Mouse (Mus musculus): ENCODE data around the gene Slc23a2. TPM values are rescaled to one million over a fixed set of nuclear protein-coding genes. Genes with fewer than 3 reads are reported as not detected.

Slc23a2 gene
- polyA plus RNA-seq, 1 experiment from 2014 or later = 11.1 TPM

GRCm38 (mm10) chr2:132079139-132079538, 65.8 kb downstream of the Slc23a2 start:
- Histone ChIP-seq H3K36me3 (ENCODE audit: control insufficient read depth, insufficient read depth, low read length) (peaks cover 6% of the 10 kb centered on the region; the same call in 1 of the 2 replicates), H3K4me3 (ENCODE audit: low read length) (no peak overlapping the region), H3K27me3 (ENCODE audit: control insufficient read depth, insufficient read depth, low read depth, low read length) (no peaks in the 10 kb centered on the region), H3K9ac (ENCODE audit: low read length) (no peak overlapping the region), H3K4me1 (replicated peaks; ENCODE audit: control insufficient read depth, insufficient read depth, low read length) (no peaks in the 10 kb centered on the region), H3K27ac (ENCODE audit: low read length) (no peak overlapping the region), H3K4me2 (ENCODE audit: low read depth, low read length) (no peak overlapping the region), H3K9me3 (ENCODE audit: control insufficient read depth, low read length) (no peaks in the 10 kb centered on the region)
- WGBS = 75% methylated on average over 5 of the region's 5 CpGs
- no peak for ATAC-seq (ENCODE audit: low read depth)

GRCm38 (mm10) chr2:132073052-132073451, 71.9 kb downstream of the Slc23a2 start:
- H3K27me3 ChIP-seq (ENCODE audit: control insufficient read depth, insufficient read depth, low read depth, low read length) = no peaks in the 10 kb centered on the region
- no peak overlapping the region for H3K27ac ChIP-seq (ENCODE audit: low read length)
- H3K4me1 ChIP-seq (replicated peaks; ENCODE audit: control insufficient read depth, insufficient read depth, low read length) = no peaks in the 10 kb centered on the region
- H3K36me3 ChIP-seq (ENCODE audit: control insufficient read depth, insufficient read depth, low read length) = peaks cover 6% of the 10 kb centered on the region; the same call in 1 of the 2 replicates
- 64% methylated on average over 3 of the region's 3 CpGs for WGBS
- no peak for ATAC-seq (ENCODE audit: low read depth)
- H3K9ac ChIP-seq (ENCODE audit: low read length) = no peak overlapping the region
- no peaks in the 10 kb centered on the region for H3K9me3 ChIP-seq (ENCODE audit: control insufficient read depth, low read length)
- no peak overlapping the region for H3K4me2 ChIP-seq (ENCODE audit: low read depth, low read length)
- H3K4me3 ChIP-seq (ENCODE audit: low read length) = no peak overlapping the region

- no peak for ATAC-seq (ENCODE audit: low read depth)
- Histone ChIP-seq H3K4me3 (ENCODE audit: low read length) (no peak overlapping the region), H3K9me3 (ENCODE audit: control insufficient read depth, low read length) (no peaks in the 10 kb centered on the region), H3K4me2 (ENCODE audit: low read depth, low read length) (no peak overlapping the region), H3K4me1 (replicated peaks; ENCODE audit: control insufficient read depth, insufficient read depth, low read length) (no peaks in the 10 kb centered on the region), H3K27me3 (ENCODE audit: control insufficient read depth, insufficient read depth, low read depth, low read length) (no peaks in the 10 kb centered on the region), H3K36me3 (ENCODE audit: control insufficient read depth, insufficient read depth, low read length) (peaks cover 6% of the 10 kb centered on the region; the same call in 1 of the 2 replicates), H3K27ac (ENCODE audit: low read length) (no peak overlapping the region), H3K9ac (ENCODE audit: low read length) (no peak overlapping the region)
- 85% methylated on average over 10 of the region's 10 CpGs for WGBS
Measured at GRCm38 (mm10) chr2:132069985-132070735, 74.7 kb downstream of the Slc23a2 start.

- H3K27ac ChIP-seq (ENCODE audit: low read length) = no peak overlapping the region
- H3K4me3 ChIP-seq (ENCODE audit: low read length) = no peak overlapping the region
- H3K36me3 ChIP-seq (ENCODE audit: control insufficient read depth, insufficient read depth, low read length) = 0 out of 2 replicates have a peak, but pooled peaks cover 4% of the 10 kb centered on the region
- H3K9ac ChIP-seq (ENCODE audit: low read length) = no peak overlapping the region
- no peaks in the 10 kb centered on the region for H3K27me3 ChIP-seq (ENCODE audit: control insufficient read depth, insufficient read depth, low read depth, low read length)
- H3K9me3 ChIP-seq (ENCODE audit: control insufficient read depth, low read length) = no peaks in the 10 kb centered on the region
- no peak overlapping the region for H3K4me2 ChIP-seq (ENCODE audit: low read depth, low read length)
- ATAC-seq (ENCODE audit: low read depth) = no peak
- H3K4me1 ChIP-seq (replicated peaks; ENCODE audit: control insufficient read depth, insufficient read depth, low read length) = no peaks in the 10 kb centered on the region
- WGBS = 75% methylated on average over 11 of the region's 11 CpGs
Measured at GRCm38 (mm10) chr2:132064185-132064831, 80.6 kb downstream of the Slc23a2 start.

GRCm38 (mm10) chr2:132063776-132064175, 81.1 kb downstream of the Slc23a2 start:
- H3K4me3 ChIP-seq (ENCODE audit: low read length) = no peak overlapping the region
- no peak overlapping the region for H3K27ac ChIP-seq (ENCODE audit: low read length)
- no peaks in the 10 kb centered on the region for H3K4me1 ChIP-seq (replicated peaks; ENCODE audit: control insufficient read depth, insufficient read depth, low read length)
- no peak for ATAC-seq (ENCODE audit: low read depth)
- H3K9me3 ChIP-seq (ENCODE audit: control insufficient read depth, low read length) = no peaks in the 10 kb centered on the region
- H3K36me3 ChIP-seq (ENCODE audit: control insufficient read depth, insufficient read depth, low read length) = 0 out of 2 replicates have a peak, but pooled peaks cover 4% of the 10 kb centered on the region
- H3K4me2 ChIP-seq (ENCODE audit: low read depth, low read length) = no peak overlapping the region
- no peak overlapping the region for H3K9ac ChIP-seq (ENCODE audit: low read length)
- no peaks in the 10 kb centered on the region for H3K27me3 ChIP-seq (ENCODE audit: control insufficient read depth, insufficient read depth, low read depth, low read length)
- 78% methylated on average over 3 of the region's 3 CpGs for WGBS

GRCm38 (mm10) chr2:132061884-132062283, 83.0 kb downstream of the Slc23a2 start:
- Histone ChIP-seq H3K36me3 (ENCODE audit: control insufficient read depth, insufficient read depth, low read length) (peaks cover 12% of the 10 kb centered on the region; the same call in 1 of the 2 replicates), H3K4me1 (replicated peaks; ENCODE audit: control insufficient read depth, insufficient read depth, low read length) (no peaks in the 10 kb centered on the region), H3K4me2 (ENCODE audit: low read depth, low read length) (no peak overlapping the region), H3K9ac (ENCODE audit: low read length) (no peak overlapping the region), H3K27me3 (ENCODE audit: control insufficient read depth, insufficient read depth, low read depth, low read length) (no peaks in the 10 kb centered on the region), H3K9me3 (ENCODE audit: control insufficient read depth, low read length) (no peaks in the 10 kb centered on the region), H3K27ac (ENCODE audit: low read length) (no peak overlapping the region), H3K4me3 (ENCODE audit: low read length) (no peak overlapping the region)
- ATAC-seq (ENCODE audit: low read depth) = no peak
- 77% methylated on average over 11 of the region's 11 CpGs for WGBS

- no peak for ATAC-seq (ENCODE audit: low read depth)
- no peak overlapping the region for H3K27ac ChIP-seq (ENCODE audit: low read length)
- H3K9me3 ChIP-seq (ENCODE audit: control insufficient read depth, low read length) = no peaks in the 10 kb centered on the region
- no peaks in the 10 kb centered on the region for H3K27me3 ChIP-seq (ENCODE audit: control insufficient read depth, insufficient read depth, low read depth, low read length)
- peaks cover 7% of the 10 kb centered on the region; the same call in 1 of the 2 replicates for H3K4me1 ChIP-seq (replicated peaks; ENCODE audit: control insufficient read depth, insufficient read depth, low read length)
- H3K36me3 ChIP-seq (ENCODE audit: control insufficient read depth, insufficient read depth, low read length) = peaks cover 16% of the 10 kb centered on the region
- 88% methylated on average over 8 of the region's 8 CpGs for WGBS
- no peak overlapping the region for H3K4me3 ChIP-seq (ENCODE audit: low read length)
- no peak overlapping the region for H3K9ac ChIP-seq (ENCODE audit: low read length)
- no peak overlapping the region for H3K4me2 ChIP-seq (ENCODE audit: low read depth, low read length)
Measured at GRCm38 (mm10) chr2:132059919-132060318, 85.0 kb downstream of the Slc23a2 start.

- H3K9me3 ChIP-seq (ENCODE audit: control insufficient read depth, low read length) = no peaks in the 10 kb centered on the region
- peaks cover 15% of the 10 kb centered on the region for H3K36me3 ChIP-seq (ENCODE audit: control insufficient read depth, insufficient read depth, low read length)
- H3K27ac ChIP-seq (ENCODE audit: low read length) = peak overlapping the region; percentile 6; the same call in 1 of the 2 replicates
- ATAC-seq (ENCODE audit: low read depth) = peak; percentile 90
- H3K4me1 ChIP-seq (replicated peaks; ENCODE audit: control insufficient read depth, insufficient read depth, low read length) = peaks cover 7% of the 10 kb centered on the region; the same call in 1 of the 2 replicates
- no peak overlapping the region for H3K4me2 ChIP-seq (ENCODE audit: low read depth, low read length)
- H3K4me3 ChIP-seq (ENCODE audit: low read length) = no peak overlapping the region
- H3K27me3 ChIP-seq (ENCODE audit: control insufficient read depth, insufficient read depth, low read depth, low read length) = no peaks in the 10 kb centered on the region
- H3K9ac ChIP-seq (ENCODE audit: low read length) = no peak overlapping the region
- 53% methylated on average over 8 of the region's 8 CpGs for WGBS
Measured at GRCm38 (mm10) chr2:132055349-132055753, 89.6 kb downstream of the Slc23a2 start.

GRCm38 (mm10) chr2:132053824-132054223, 91.1 kb downstream of the Slc23a2 start:
- Histone ChIP-seq H3K9ac (ENCODE audit: low read length) (no peak overlapping the region), H3K4me1 (replicated peaks; ENCODE audit: control insufficient read depth, insufficient read depth, low read length) (peaks cover 7% of the 10 kb centered on the region; the same call in 1 of the 2 replicates), H3K27me3 (ENCODE audit: control insufficient read depth, insufficient read depth, low read depth, low read length) (no peaks in the 10 kb centered on the region), H3K9me3 (ENCODE audit: control insufficient read depth, low read length) (no peaks in the 10 kb centered on the region), H3K27ac (ENCODE audit: low read length) (no peak overlapping the region), H3K36me3 (ENCODE audit: control insufficient read depth, insufficient read depth, low read length) (peaks cover 15% of the 10 kb centered on the region), H3K4me2 (ENCODE audit: low read depth, low read length) (no peak overlapping the region), H3K4me3 (ENCODE audit: low read length) (no peak overlapping the region)
- no peak for ATAC-seq (ENCODE audit: low read depth)
- WGBS = 73% methylated on average over 4 of the region's 4 CpGs
